Mouse (Mus musculus): ENCODE data around the gene Otub2. TPM values are rescaled to one million over a fixed set of nuclear protein-coding genes. Genes with fewer than 3 reads are reported as not detected.

Otub2 gene
- total RNA-seq (2022): 10 to 100 TPM; 26.6 to 51.6 (median 39.1) TPM

- DNase-seq (ENCODE audit: low spot score in 2 of 2): peak; percentile 98
Observed at GRCm38 (mm10) chr12:103388505-103389347, at the start of gene Otub2. Gene Otub2 (plus strand): TSS chr12:103388682.

GRCm38 (mm10) chr12:103341212-103341611, 47.3 kb upstream of the Otub2 start:
- no peak for DNase-seq (ENCODE audit: low spot score in 2 of 2)

GRCm38 (mm10) chr12:103343456-103343855, 45.0 kb upstream of the Otub2 start:
- DNase-seq (ENCODE audit: low spot score in 2 of 2): no peak

- DNase-seq (ENCODE audit: low spot score in 2 of 2): no peak
Observed at GRCm38 (mm10) chr12:103344934-103345333, 43.5 kb upstream of the Otub2 start.

GRCm38 (mm10) chr12:103346945-103347344, 41.5 kb upstream of the Otub2 start:
- no peak for DNase-seq (ENCODE audit: low spot score in 2 of 2)

- no peak for DNase-seq (ENCODE audit: low spot score in 2 of 2)
Observed at GRCm38 (mm10) chr12:103347406-103347805, 41.1 kb upstream of the Otub2 start.

- peak; percentile 51 to 87 for DNase-seq (ENCODE audit: low spot score in 2 of 2)
Observed at GRCm38 (mm10) chr12:103348506-103348905, 40.0 kb upstream of the Otub2 start.

- DNase-seq (ENCODE audit: low spot score in 2 of 2): no peak
Observed at GRCm38 (mm10) chr12:103352735-103353134, 35.7 kb upstream of the Otub2 start.

GRCm38 (mm10) chr12:103353538-103353937, 34.9 kb upstream of the Otub2 start:
- no peak for DNase-seq (ENCODE audit: low spot score in 2 of 2)

- DNase-seq (ENCODE audit: low spot score in 2 of 2): no peak
Observed at GRCm38 (mm10) chr12:103355746-103356414, 32.6 kb upstream of the Otub2 start, which contains the start of gene Asb2. Gene Asb2 (minus strand): TSS chr12:103356001.

GRCm38 (mm10) chr12:103356415-103356748, 32.1 kb upstream of the Otub2 start:
- no peak for DNase-seq (ENCODE audit: low spot score in 2 of 2)

- DNase-seq (ENCODE audit: low spot score in 2 of 2): no peak
Observed at GRCm38 (mm10) chr12:103358216-103358615, 30.3 kb upstream of the Otub2 start.

- DNase-seq (ENCODE audit: low spot score in 2 of 2): no peak
Observed at GRCm38 (mm10) chr12:103358951-103359801, 29.3 kb upstream of the Otub2 start.

- no peak for DNase-seq (ENCODE audit: low spot score in 2 of 2)
Observed at GRCm38 (mm10) chr12:103360812-103361211, 27.7 kb upstream of the Otub2 start.

GRCm38 (mm10) chr12:103361539-103362307, 26.8 kb upstream of the Otub2 start:
- no peak for DNase-seq (ENCODE audit: low spot score in 2 of 2)

- DNase-seq (ENCODE audit: low spot score in 2 of 2): no peak
Observed at GRCm38 (mm10) chr12:103362336-103362735, 26.1 kb upstream of the Otub2 start.

GRCm38 (mm10) chr12:103367171-103367570, 21.3 kb upstream of the Otub2 start:
- DNase-seq (ENCODE audit: low spot score in 2 of 2): no peak

GRCm38 (mm10) chr12:103367620-103368325, 20.7 kb upstream of the Otub2 start:
- peak in 1 of 2 experiments; percentile 78 for DNase-seq (ENCODE audit: low spot score in 2 of 2)

- DNase-seq (ENCODE audit: low spot score in 2 of 2): no peak
Observed at GRCm38 (mm10) chr12:103368326-103368669, 20.2 kb upstream of the Otub2 start.

GRCm38 (mm10) chr12:103368777-103369176, 19.7 kb upstream of the Otub2 start:
- no peak for DNase-seq (ENCODE audit: low spot score in 2 of 2)

Data from layer of hippocampus, adult 8-10 months (tissue).